Mouse (Mus musculus): ENCODE results near the gene Tagap.

Gene Tagap

GRCm38 (mm10) chr17:7925413-7926160 lies at the start of gene Tagap:
Tagap (plus strand) TSS chr17:7926000.
- in situ Hi-C loops (cut with MboI, MseI) = loop anchor here (5.0 kb wide), 1 partner anchor 53 kb away; no protein-coding TSS in a partner anchor

DNA sequence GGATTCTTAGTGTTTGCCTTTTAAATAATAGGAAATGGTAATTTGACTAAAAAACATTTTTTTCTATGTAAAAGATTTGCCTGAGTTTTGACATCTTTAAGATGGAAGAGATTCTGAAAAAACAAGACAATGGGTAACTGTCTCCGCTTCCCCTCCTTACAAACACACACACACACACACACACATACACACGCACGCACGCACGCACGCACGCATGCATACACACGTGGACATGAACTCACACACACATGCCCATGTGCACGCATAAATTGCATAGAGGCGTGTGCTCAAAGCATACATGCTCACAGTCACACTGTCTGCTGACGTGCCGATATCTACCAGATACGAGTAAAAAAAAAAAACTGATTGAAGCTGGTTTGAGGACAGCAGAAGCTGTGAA lies 49.3 kb upstream of the Tagap start:
- in situ Hi-C loops (cut with MboI, MseI) = no loop called here

DNA sequence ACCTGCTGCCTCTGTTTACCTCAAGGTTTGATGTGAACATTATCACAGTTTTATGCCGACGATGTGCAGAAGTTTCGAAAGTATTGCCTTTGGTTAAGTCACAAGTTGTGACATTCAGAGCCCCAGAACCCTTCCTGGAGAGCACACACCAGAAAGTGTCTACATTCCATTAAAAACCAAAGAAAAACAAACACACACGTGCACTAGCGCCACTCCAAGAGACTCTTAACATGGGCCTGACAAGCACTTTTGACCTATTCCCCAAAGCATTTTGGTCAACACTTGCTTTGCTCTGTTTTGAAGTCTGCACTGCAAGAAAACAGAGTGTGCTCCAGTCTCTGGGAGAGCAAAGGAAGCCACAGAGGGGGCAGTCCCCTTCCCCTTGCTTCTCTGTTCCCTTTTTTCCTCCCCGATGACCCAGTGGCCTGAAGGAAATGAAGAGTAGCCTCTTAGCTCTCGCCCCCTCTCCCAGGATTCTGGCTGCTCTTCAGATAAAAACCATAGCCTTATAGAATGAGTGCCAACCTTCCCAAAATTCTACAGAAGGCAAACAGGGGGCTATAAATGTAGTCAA lies 48.5 kb upstream of the Tagap start:
- in situ Hi-C loops (cut with MboI, MseI) = no loop called here

DNA sequence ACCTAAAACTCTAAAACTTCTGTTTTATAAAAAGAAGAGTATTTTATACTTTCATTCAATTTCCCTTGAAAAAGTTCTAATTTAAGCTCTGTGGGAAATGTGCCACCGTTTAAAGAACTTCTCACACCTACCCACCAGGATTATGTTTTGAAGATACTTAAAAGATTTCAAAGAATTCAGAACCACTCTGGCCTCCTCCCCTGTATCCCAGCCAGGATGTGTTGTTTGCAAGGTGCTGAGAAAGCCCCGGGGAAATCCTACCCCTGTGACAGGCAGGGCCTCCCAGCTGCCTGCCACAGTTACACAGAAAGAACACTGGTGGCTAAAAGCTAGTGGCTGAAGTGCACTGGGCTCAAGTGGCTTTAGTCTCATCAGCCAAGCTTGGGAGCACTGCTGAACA lies 47.9 kb upstream of the Tagap start:
- in situ Hi-C loops (cut with MboI, MseI) = no loop called here

DNA sequence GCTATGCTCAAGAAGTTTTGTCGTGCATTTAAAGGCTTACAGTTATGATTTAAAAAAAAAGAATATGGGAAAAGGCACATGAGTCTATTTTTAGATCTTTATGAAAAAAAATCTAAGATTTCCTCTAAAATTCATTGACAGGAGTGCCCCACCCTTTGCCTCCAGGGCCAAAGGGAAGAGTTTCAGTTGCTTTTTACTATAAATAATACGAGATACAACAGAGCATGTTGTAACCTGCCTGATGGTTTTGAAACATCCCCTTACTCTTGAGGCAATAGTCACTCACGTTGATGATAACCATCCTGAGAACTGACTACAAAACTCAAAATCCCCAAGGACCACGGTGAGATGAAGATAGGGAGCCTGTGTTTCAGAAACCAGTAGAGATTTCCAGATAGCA lies 46.3 kb upstream of the Tagap start:
- in situ Hi-C loops (cut with MboI, MseI) = no loop called here

GRCm38 (mm10) chr17:7883126-7883525 lies 42.7 kb upstream of the Tagap start:
- in situ Hi-C loops (cut with MboI, MseI) = no loop called here

DNA sequence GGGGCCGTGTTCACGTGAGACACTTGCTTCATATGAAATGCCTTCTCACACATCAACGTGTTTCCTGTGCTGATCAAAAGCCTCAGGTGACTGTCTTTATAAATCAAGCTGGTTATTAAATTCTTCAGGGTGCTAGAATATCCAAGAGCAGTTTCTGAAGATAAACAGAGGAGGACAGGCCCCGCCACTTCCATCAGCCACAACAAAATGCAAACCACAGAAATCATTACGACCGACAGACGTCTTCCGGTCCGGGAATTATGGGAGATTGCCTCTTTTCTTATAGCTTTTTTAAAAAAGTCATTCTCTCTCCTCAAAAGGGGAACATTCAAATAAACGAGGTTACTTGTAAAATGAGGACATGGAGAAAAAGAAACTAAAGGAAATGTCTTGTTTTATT lies 41.2 kb upstream of the Tagap start:
- in situ Hi-C loops (cut with MboI, MseI) = no loop called here

GRCm38 (mm10) chr17:7887071-7887815 lies 38.6 kb upstream of the Tagap start:
- in situ Hi-C loops (cut with MboI, MseI) = no loop called here

- in situ Hi-C loops (cut with MboI, MseI) = no loop called here
These were observed 37.5 kb upstream of the Tagap start for GRCm38 (mm10) chr17:7888291-7888690.

- in situ Hi-C loops (cut with MboI, MseI) = no loop called here
These were observed 36.8 kb upstream of the Tagap start for GRCm38 (mm10) chr17:7889026-7889425.

DNA sequence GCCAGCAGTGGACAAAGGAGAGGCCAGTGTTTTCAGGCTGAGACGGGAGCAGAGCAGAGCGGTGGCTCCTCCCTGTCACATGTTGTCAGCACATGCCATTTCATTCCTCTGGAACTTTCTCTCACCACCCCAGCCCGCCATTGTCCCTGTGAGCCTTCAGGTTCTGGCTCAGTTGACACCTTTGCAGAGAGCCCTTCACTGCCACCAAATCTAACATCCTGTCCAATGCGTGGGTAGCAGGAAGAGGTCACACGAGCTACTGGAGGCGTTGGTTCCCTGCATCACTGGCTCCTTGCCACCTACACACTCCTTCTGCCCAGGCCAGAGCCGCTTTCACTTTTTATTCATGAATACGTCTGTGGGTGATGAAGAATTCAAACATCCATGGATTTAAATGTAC lies 33.1 kb upstream of the Tagap start:
- in situ Hi-C loops (cut with MboI, MseI) = no loop called here

- in situ Hi-C loops (cut with MboI, MseI) = no loop called here
These were observed 31.7 kb upstream of the Tagap start for GRCm38 (mm10) chr17:7894094-7894493.

GRCm38 (mm10) chr17:7896047-7896635 lies 29.7 kb upstream of the Tagap start:
- in situ Hi-C loops (cut with MboI, MseI) = no loop called here

DNA sequence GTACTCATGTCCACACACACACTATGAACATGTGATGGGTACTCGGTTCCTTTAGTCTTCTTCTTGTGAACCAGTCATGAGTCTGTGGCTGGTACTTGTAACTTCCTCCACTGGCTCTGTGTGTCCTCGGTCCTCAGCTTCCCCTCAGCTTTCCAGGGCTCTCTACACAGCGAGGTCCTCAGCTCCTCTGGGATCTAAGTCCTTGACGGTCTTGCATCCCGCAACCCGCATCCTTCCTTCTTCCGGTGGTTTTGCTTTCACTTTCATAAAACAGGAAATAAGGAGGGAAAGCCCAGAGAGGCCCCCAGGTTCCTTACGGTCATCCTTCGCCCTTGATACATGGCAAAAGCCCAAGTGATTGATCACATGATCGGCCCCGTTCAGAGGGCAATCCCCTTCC lies 28.7 kb upstream of the Tagap start:
- in situ Hi-C loops (cut with MboI, MseI) = no loop called here

DNA sequence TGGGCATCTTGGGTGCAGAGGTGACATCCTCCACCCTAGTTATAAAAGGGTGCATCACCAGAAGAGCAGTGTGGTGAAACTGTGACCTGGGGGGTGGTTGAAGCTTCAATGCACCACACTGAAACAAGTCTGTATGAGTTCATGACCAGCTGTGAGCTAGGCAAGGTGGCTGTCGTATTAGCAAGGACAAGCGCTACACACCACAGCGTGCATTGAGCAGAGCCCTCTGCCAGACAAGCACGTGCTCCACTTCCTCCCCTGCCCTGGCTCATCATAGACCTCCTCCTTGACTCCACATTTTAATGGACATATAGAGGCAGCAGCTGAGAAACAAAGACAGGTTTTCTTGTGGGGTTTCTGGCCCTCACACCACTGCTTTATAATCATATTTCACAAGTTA lies 28.0 kb upstream of the Tagap start:
- in situ Hi-C loops (cut with MboI, MseI) = no loop called here

- in situ Hi-C loops (cut with MboI, MseI) = no loop called here
These were observed 26.6 kb upstream of the Tagap start for GRCm38 (mm10) chr17:7899233-7899632.

- in situ Hi-C loops (cut with MboI, MseI) = no loop called here
These were observed 25.8 kb upstream of the Tagap start for GRCm38 (mm10) chr17:7899961-7900360.

GRCm38 (mm10) chr17:7901536-7901935 lies 24.3 kb upstream of the Tagap start:
- in situ Hi-C loops (cut with MboI, MseI) = no loop called here

DNA sequence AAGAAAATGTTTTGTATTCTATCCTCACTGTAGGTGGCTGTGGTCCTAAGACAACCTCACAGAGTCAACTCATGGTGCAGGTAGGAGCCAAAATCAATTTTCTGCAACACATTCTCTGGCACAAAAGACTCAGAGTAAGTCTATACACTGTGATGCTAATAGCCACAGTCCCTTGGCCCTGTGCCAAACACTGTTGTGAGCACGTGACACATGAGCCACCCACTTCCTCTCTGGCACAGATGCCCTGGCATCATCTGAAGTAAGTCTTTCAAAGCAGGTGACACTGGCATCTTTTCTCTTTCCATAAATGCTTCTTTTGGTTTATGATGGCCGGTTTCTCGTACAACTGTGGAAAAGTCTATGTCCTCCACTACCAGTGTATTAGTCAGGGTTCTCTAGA lies 23.4 kb upstream of the Tagap start:
- in situ Hi-C loops (cut with MboI, MseI) = no loop called here

DNA sequence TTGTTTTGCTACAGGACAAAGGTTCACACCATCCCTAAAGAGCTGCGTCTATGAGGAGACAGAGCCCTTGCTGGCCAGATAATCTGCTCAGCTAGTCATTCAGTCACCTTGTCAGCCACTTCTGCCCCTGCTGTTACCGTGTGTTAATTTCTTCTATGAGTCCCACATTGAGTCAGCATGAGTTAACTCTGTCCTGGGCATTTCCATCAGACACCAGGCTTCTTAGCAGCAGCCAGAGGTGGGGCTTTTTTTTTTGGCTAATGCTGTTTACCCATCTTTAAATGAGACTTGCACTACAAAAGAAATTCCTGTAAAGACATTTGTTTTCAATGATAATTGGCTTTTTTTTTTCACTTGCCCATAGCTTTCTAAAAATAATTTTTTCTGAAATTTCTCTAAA lies 20.8 kb upstream of the Tagap start:
- in situ Hi-C loops (cut with MboI, MseI) = no loop called here

DNA sequence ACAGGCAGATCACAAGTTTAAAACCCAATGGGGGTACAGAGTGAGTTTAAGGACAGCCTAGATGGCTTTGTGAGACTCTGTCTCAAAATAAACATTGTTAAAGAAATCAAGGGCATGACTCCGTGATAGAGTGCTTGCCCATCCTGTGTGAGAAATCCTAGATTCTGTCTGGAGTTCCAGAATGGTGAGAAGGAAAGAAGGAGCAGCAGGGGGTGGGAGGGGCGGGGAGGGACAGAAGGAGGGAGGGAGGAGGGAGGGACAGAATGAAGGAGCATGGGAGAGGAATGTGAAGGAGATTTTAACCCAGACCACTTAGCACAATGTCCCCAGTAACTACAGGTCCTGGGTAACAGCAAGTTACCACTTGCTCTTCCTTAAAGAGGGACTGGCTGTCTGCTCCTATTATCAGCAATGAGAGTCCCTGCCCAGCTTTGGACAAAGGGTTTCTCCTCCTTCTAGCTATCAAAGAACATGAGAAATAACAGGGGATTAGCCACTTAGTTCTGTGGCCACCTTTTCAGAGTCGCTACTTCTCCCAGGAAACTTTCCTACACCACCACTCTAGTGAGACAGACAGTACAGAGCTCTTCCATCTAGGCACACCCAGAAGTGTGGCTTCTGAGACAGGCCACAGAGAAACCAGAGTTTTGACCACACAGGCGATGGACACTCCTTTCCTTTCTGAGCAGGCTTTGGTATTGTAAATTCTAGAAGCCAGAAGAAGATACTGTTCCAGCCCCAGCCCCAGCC lies 19.7 kb upstream of the Tagap start:
- in situ Hi-C loops (cut with MboI, MseI) = no loop called here
